Mouse (Mus musculus) forebrain, embryonic 10.5 days (tissue): ENCODE results near the gene Adamts8. TPM values are rescaled to one million over a fixed set of nuclear protein-coding genes. Genes with fewer than 3 reads are reported as not detected.

Experiments
- DNase-seq: peaks from one replicate; pipeline ENCODE4 v3.0.0-alpha.2; 2017; ENCODE audit warnings: low spot score; ENCODE audit errors: extremely low spot score
- H3K27ac ChIP-seq: fragments of 300-500 bp; sonication (generic); 2 replicates; pipeline ENCODE4 v1.5.1; 2016; ENCODE audit warnings: mild to moderate bottlenecking
- H3K27me3 ChIP-seq: fragments of 300-500 bp; sonication (generic); 2 replicates; pipeline ENCODE4 v1.6.1; 2016; ENCODE audit warnings: mild to moderate bottlenecking; ENCODE audit not compliant: poor library complexity, severe bottlenecking
- H3K36me3 ChIP-seq: fragments of 300-500 bp; sonication (generic); replicated peaks from 2 replicates; pipeline ENCODE4 v1.6.1; 2016; ENCODE audit warnings: mild to moderate bottlenecking, moderate library complexity
- H3K4me1 ChIP-seq: fragments of 300-500 bp; sonication (generic); 2 replicates; pipeline ENCODE4 v1.6.1; 2016
- H3K4me3 ChIP-seq: fragments of 300-500 bp; sonication (generic); 2 replicates; pipeline ENCODE4 v1.5.1; 2016; ENCODE audit warnings: mild to moderate bottlenecking, moderate library complexity
- H3K9me3 ChIP-seq: fragments of 300-500 bp; sonication (generic); 2 replicates; pipeline ENCODE4 v1.6.1; 2016; ENCODE audit warnings: mild to moderate bottlenecking, moderate library complexity
- WGBS: fragments of 180-500 bp; shearing (Covaris S2); methylation state at CpG from one replicate; pipeline ENCODE4 v1.1.7; 2016; 5-methylcytosine and 5-hydroxymethylcytosine counted together
- polyA plus RNA-seq: library from polyadenylated mRNA; unstranded; fragments of >200 nt; fragmentation: Nextera tagmentation; extraction: Ambion mirVana; gene quantifications from 2 replicates; pipeline ENCODE4 v1.2.1, GENCODE M21; 2016

The Adamts8 gene
- 0.42 and 0.76 TPM in 2 replicates for polyA plus RNA-seq

GRCm38 (mm10) chr9:30942512-30943313 lies at the start of gene Adamts8:
Adamts8 (plus strand) TSS chr9:30942562.
- WGBS, result under 1% methylated on average over 94 of the region's 96 CpGs
- H3K36me3 ChIP-seq, result no peaks in the 10 kb centered on the region
- DNase-seq, result peak; percentile 73
- peak within 1 kb of the TSS; percentile 66 for H3K4me3 ChIP-seq
- no peaks in the 10 kb centered on the region for H3K9me3 ChIP-seq
- peak within 1 kb of the TSS; percentile 81 for H3K27ac ChIP-seq
- peaks cover 71% of the 10 kb centered on the region for H3K27me3 ChIP-seq
- H3K4me1 ChIP-seq, result peaks cover 20% of the 10 kb centered on the region

- 94% methylated on average over 3 of the region's 3 CpGs for WGBS
- Histone ChIP-seq H3K9me3 (no peaks in the 10 kb centered on the region), H3K27ac (no peak overlapping the region), H3K27me3 (no peaks in the 10 kb centered on the region), H3K36me3 (peaks cover 2% of the 10 kb centered on the region), H3K4me1 (no peaks in the 10 kb centered on the region), H3K4me3 (no peak overlapping the region)
- no peak for DNase-seq
These were observed 46.7 kb upstream of the Adamts8 start for GRCm38 (mm10) chr9:30895618-30896017.

GRCm38 (mm10) chr9:30896752-30897151 lies 45.6 kb upstream of the Adamts8 start:
- no peaks in the 10 kb centered on the region; the same call in 1 of the 2 replicates for H3K9me3 ChIP-seq
- H3K4me3 ChIP-seq, result no peak overlapping the region
- H3K27ac ChIP-seq, result no peak overlapping the region
- peaks cover 14% of the 10 kb centered on the region for H3K36me3 ChIP-seq
- DNase-seq, result no peak
- no peaks in the 10 kb centered on the region for H3K27me3 ChIP-seq
- H3K4me1 ChIP-seq, result no peaks in the 10 kb centered on the region
- WGBS, result 84% methylated on average over 5 of the region's 5 CpGs

GRCm38 (mm10) chr9:30897169-30897568 lies 45.2 kb upstream of the Adamts8 start:
- no peaks in the 10 kb centered on the region for H3K4me1 ChIP-seq
- no peaks in the 10 kb centered on the region; the same call in 1 of the 2 replicates for H3K9me3 ChIP-seq
- no peaks in the 10 kb centered on the region for H3K27me3 ChIP-seq
- DNase-seq, result no peak
- H3K27ac ChIP-seq, result no peak overlapping the region
- H3K36me3 ChIP-seq, result peaks cover 18% of the 10 kb centered on the region
- 92% methylated on average over 2 of the region's 2 CpGs for WGBS
- H3K4me3 ChIP-seq, result no peak overlapping the region

- 93% methylated on average over 19 of the region's 19 CpGs for WGBS
- Histone ChIP-seq H3K4me3 (no peak overlapping the region), H3K27me3 (no peaks in the 10 kb centered on the region), H3K4me1 (no peaks in the 10 kb centered on the region), H3K27ac (no peak overlapping the region), H3K36me3 (peaks cover 38% of the 10 kb centered on the region), H3K9me3 (no peaks in the 10 kb centered on the region; the same call in 1 of the 2 replicates)
- DNase-seq, result no peak
These were observed 40.2 kb upstream of the Adamts8 start for GRCm38 (mm10) chr9:30902152-30902551.

- 93% methylated on average over 7 of the region's 7 CpGs for WGBS
- H3K9me3 ChIP-seq, result no peaks in the 10 kb centered on the region; the same call in 1 of the 2 replicates
- no peaks in the 10 kb centered on the region for H3K27me3 ChIP-seq
- no peak for DNase-seq
- H3K4me3 ChIP-seq, result no peak overlapping the region
- peaks cover 38% of the 10 kb centered on the region for H3K36me3 ChIP-seq
- peaks cover 1% of the 10 kb centered on the region; the same call in 1 of the 2 replicates for H3K4me1 ChIP-seq
- no peak overlapping the region for H3K27ac ChIP-seq
These were observed 39.7 kb upstream of the Adamts8 start for GRCm38 (mm10) chr9:30902641-30903040.

- no peak for DNase-seq
- Histone ChIP-seq H3K4me1 (peaks cover 3% of the 10 kb centered on the region; the same call in 1 of the 2 replicates), H3K27me3 (no peaks in the 10 kb centered on the region), H3K27ac (no peak overlapping the region), H3K4me3 (no peak overlapping the region), H3K9me3 (no peaks in the 10 kb centered on the region; the same call in 1 of the 2 replicates), H3K36me3 (peaks cover 38% of the 10 kb centered on the region)
- 92% methylated on average over 5 of the region's 5 CpGs for WGBS
These were observed 39.1 kb upstream of the Adamts8 start for GRCm38 (mm10) chr9:30903266-30903665.

GRCm38 (mm10) chr9:30905861-30906260 lies 36.5 kb upstream of the Adamts8 start:
- Histone ChIP-seq H3K36me3 (peaks cover 38% of the 10 kb centered on the region), H3K27ac (no peak overlapping the region), H3K27me3 (no peaks in the 10 kb centered on the region), H3K4me1 (peaks cover 3% of the 10 kb centered on the region; the same call in 1 of the 2 replicates), H3K4me3 (no peak overlapping the region), H3K9me3 (no peaks in the 10 kb centered on the region; the same call in 1 of the 2 replicates)
- WGBS, result 92% methylated on average over 10 of the region's 10 CpGs
- DNase-seq, result no peak

- Histone ChIP-seq H3K36me3 (peaks cover 35% of the 10 kb centered on the region), H3K4me1 (peaks cover 3% of the 10 kb centered on the region; the same call in 1 of the 2 replicates), H3K27me3 (no peaks in the 10 kb centered on the region), H3K27ac (no peak overlapping the region), H3K9me3 (no peaks in the 10 kb centered on the region; the same call in 1 of the 2 replicates), H3K4me3 (no peak overlapping the region)
- no peak for DNase-seq
- 89% methylated on average over 4 of the region's 4 CpGs for WGBS
These were observed 35.9 kb upstream of the Adamts8 start for GRCm38 (mm10) chr9:30906426-30906825.

GRCm38 (mm10) chr9:30907677-30908295 lies 34.6 kb upstream of the Adamts8 start:
- no peaks in the 10 kb centered on the region for H3K9me3 ChIP-seq
- DNase-seq, result no peak
- no peaks in the 10 kb centered on the region for H3K27me3 ChIP-seq
- peaks cover 6% of the 10 kb centered on the region; the same call in 1 of the 2 replicates for H3K4me1 ChIP-seq
- no peak overlapping the region for H3K27ac ChIP-seq
- peaks cover 27% of the 10 kb centered on the region for H3K36me3 ChIP-seq
- WGBS, result 56% methylated on average over 5 of the region's 5 CpGs
- no peak overlapping the region for H3K4me3 ChIP-seq

GRCm38 (mm10) chr9:30908296-30908690 lies 34.1 kb upstream of the Adamts8 start:
- 92% methylated on average over 5 of the region's 5 CpGs for WGBS

GRCm38 (mm10) chr9:30908973-30909372 lies 33.4 kb upstream of the Adamts8 start:
- H3K36me3 ChIP-seq, result peaks cover 20% of the 10 kb centered on the region
- 82% methylated on average over 5 of the region's 5 CpGs for WGBS
- H3K9me3 ChIP-seq, result no peaks in the 10 kb centered on the region
- H3K4me1 ChIP-seq, result peaks cover 6% of the 10 kb centered on the region; the same call in 1 of the 2 replicates
- no peak overlapping the region for H3K4me3 ChIP-seq
- DNase-seq, result no peak
- no peak overlapping the region for H3K27ac ChIP-seq
- H3K27me3 ChIP-seq, result no peaks in the 10 kb centered on the region

More at GRCm38 (mm10) chr9:30908296-30908690, 34.1 kb upstream of the Adamts8 start:
- H3K27ac ChIP-seq, result no peak overlapping the region
- H3K27me3 ChIP-seq, result no peaks in the 10 kb centered on the region
- no peak overlapping the region for H3K4me3 ChIP-seq
- H3K36me3 ChIP-seq, result peaks cover 25% of the 10 kb centered on the region
- H3K9me3 ChIP-seq, result no peaks in the 10 kb centered on the region
- DNase-seq, result no peak
- peaks cover 6% of the 10 kb centered on the region; the same call in 1 of the 2 replicates for H3K4me1 ChIP-seq

- no peak for DNase-seq
- WGBS, result 95% methylated on average over 5 of the region's 5 CpGs
- Histone ChIP-seq H3K4me3 (no peak overlapping the region), H3K9me3 (no peaks in the 10 kb centered on the region), H3K27me3 (no peaks in the 10 kb centered on the region), H3K4me1 (peaks cover 9% of the 10 kb centered on the region; the same call in 1 of the 2 replicates), H3K27ac (no peak overlapping the region), H3K36me3 (peaks cover 11% of the 10 kb centered on the region)
These were observed 31.9 kb upstream of the Adamts8 start for GRCm38 (mm10) chr9:30910491-30910890.
